Mouse (Mus musculus) megakaryocyte progenitor cell, adult 5-6 weeks (primary cell): ENCODE measurements at regions not wholly inside any gene's neighbourhood (a gene's known extent, or its start where the extent isn't known, plus 50 kb on each side); places are given as distances from the start of the nearest gene placed in this dataset.

Experiments used
- ATAC-seq: replicated peaks from 2 replicates; pipeline ENCODE4 v1.8.0; 2016; ENCODE audit warnings: mild to moderate bottlenecking, moderate TSS enrichment, inconsistent platforms; ENCODE audit not compliant: poor library complexity

DNA sequence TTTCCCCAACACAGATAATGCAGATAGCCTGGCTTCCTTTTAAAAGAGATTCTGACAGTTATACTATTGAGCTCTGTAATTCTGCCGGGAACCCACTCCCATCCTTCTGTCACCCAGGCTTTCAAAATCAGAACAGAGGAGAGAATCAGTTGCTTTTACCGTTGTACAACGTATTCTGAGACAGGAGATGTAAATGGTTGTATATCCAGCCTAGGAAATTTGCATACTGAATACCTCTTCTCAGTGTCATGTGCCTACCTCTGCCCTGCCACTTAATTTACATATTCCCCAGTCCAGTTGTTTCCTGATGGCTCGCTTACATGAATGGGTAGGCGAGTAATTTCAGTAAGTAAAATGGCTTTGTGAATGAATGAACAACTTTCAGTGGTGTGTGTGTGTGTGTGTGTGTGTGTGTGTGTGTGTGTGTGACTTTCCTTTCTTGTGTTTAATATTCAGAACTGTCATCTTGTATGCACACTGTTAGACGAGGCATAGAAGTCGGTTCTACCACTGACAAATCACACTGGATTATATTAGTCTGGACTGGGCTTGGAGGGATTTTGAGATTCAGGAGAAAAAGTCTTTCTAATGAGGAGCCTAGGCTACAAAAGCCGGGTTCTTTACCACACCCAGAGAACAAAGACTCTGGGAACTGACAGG is 282.2 kb upstream of the Cdh6 start:
- no peak for ATAC-seq

DNA sequence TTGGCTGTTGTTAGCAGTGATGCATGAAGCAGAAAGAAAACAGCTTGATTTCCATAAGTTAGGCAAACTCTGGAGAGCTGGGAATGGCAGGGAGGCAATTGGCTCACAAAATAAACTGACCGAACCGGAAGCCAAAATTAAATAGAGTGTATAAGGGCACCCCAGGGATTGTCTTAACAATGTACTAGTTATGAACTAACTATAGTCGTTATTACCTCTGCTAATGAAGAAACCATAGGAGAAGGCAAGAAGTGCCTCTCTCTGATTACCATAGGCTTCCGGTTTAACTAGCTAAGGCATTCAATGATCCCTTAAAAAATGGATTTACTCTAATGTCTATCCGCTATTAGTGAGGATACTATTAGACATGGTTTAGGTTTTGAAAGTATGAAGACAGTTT is 276.9 kb upstream of the Cdh6 start:
- ATAC-seq, result no peak

- no peak for ATAC-seq
Observed at GRCm38 (mm10) chr15:13434608-13435007, 261.1 kb upstream of the Cdh6 start.

GRCm38 (mm10) chr15:13432971-13433370 is 259.5 kb upstream of the Cdh6 start:
- no peak for ATAC-seq

DNA sequence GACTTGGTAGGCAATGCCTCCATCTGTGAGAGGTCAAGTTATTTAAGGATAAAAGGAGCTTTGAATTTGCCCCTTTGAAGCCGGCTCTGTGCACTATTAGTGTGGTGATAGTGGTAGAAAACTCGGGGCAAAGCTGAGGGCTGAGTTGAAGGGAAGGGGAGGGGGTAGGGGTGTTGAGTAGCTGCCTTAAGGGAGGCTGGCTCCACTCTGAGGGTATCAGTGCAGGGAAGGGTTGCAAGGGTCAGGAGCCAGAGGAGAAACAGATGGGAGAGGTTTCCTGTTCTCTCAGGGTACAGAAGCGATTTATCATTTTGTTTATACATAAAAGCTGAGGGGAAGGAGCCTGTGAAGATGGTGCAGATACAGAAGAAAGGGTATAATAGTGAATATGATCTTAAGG is 246.1 kb upstream of the Cdh6 start:
- ATAC-seq, result no peak

DNA sequence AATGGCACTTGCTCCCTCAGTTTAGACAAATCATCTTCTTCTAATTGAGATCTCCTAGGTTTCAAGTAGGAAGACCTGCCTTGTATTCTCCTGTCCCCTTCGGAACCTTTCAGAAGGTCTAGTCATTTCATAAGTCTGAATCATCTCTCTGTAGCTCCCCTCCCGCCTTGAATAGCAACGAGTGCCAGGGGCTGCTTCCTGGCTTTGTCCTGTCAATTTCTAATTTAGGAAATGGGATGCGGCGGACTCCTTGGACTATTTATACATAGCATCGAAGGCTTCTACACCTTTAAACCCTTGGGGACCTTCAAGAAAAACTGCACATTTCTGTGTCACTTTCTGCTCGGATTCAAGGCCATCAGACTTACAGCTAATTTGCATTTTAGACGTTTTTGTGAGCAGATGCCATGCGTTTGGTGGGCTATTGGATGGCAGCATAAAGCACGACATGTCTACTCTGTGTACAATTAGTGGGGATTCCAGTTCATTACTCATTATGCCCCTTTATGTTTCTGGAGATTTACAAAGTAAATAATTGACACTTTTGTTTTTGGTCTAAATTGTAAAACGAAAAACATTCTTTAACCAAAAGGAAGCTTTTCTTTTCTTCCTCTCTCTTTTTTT is 236.7 kb upstream of the Cdh6 start:
- ATAC-seq, result no peak

DNA sequence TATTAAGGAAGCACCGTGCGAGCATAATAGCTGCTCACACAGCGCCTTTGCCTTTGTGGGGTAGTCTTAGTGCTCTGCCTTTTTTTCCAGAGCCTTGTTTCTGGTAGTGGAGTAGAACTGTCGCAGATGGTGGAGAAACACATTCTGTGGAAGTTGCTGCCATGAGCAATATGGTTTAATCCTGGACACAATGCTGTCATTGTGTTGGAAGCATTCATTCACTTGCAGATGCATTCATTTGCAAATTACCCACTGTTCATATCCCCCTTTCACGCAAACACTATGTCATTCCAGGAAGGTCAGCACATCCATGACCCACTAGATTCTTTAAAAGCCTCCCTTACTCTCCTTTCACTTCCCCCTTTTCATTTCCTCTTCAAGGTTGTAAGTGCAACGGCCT is 219.7 kb upstream of the Cdh6 start:
- peak; percentile 96 for ATAC-seq

DNA sequence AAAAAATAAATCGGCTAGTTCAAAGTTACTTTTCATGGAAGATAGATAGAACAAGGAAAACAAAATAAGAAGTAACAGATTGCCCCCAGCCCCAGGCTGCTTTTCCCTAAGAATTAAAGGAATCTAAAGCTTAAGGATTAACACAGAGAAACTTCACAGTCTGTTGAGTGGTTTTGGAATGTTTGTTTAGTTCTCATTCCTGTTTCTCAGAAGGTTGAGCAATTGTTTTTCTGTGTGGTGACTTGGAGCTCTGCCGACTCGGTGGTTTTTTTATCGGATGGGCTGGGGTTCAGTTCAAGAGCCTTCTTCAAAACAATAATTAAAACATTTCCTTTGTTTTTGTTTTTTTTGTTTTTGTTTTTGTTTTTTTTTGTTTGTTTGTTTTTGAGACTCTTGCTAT is 217.9 kb upstream of the Cdh6 start:
- no peak for ATAC-seq

- no peak for ATAC-seq
Observed at GRCm38 (mm10) chr15:13384815-13385214, 211.3 kb upstream of the Cdh6 start.

DNA sequence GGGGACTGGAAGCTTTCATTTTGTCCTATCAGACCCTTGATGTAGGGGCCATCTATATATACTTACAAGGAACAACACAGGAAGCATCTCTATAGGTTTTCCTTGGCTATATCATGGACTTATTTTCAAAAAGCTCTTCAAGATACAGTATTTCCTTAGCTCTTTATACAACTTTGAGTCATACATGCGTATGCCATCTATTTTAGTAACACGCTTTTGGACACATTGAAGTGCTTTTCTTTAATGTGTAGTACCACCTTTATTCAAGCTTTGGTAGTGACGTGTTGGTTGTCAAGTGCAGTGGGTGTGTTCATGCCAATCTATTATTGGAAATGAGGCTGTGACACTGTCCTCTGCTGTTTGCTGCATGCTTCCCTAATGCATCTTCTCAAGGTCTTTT is 202.1 kb upstream of the Cdh6 start:
- no peak for ATAC-seq

DNA sequence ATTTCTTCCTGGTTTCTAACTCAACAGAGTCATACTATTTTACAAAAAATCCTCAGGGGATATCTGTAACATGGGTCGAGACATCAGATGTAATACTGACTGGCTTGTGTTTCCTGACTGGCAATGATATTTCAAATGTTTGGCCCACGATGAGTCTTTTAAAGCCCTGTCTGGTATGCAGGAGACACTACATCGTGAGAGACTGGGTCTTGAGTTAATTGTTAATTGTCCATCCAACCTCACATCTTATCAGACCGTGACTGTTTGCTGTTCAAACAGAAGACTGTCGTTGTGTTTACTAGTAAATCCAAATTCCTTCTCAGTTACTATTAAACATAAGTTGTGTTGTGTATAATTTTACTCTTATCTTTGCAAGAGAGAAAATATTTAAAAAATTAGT is 195.3 kb upstream of the Cdh6 start:
- no peak for ATAC-seq

GRCm38 (mm10) chr15:13367291-13367954 is 193.9 kb upstream of the Cdh6 start:
- no peak for ATAC-seq

GRCm38 (mm10) chr15:13366606-13367005 is 193.1 kb upstream of the Cdh6 start:
- no peak for ATAC-seq

DNA sequence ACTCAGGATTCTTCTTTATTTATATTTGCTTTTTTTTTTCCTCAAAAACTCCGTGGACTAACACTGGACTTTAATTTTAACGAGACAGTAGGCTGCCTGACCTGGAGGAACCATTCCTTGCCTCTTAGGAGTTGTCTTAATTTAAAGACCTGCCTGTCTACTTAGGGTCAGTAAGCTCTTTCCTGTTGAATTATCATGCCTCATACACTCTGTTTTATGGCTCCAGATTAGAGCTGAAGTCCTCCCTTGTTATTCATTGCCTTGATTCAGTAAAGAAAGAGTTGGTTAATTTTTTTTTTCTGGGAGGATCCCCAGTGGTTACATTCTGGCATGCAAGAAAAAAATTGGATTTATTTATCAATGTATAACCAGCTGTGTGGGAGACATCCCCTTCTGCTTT is 187.3 kb upstream of the Cdh6 start:
- ATAC-seq, result no peak

- no peak for ATAC-seq
Observed at GRCm38 (mm10) chr15:13359026-13359425, 185.6 kb upstream of the Cdh6 start.

GRCm38 (mm10) chr15:13350321-13350720 is 176.8 kb upstream of the Cdh6 start:
- no peak for ATAC-seq

DNA sequence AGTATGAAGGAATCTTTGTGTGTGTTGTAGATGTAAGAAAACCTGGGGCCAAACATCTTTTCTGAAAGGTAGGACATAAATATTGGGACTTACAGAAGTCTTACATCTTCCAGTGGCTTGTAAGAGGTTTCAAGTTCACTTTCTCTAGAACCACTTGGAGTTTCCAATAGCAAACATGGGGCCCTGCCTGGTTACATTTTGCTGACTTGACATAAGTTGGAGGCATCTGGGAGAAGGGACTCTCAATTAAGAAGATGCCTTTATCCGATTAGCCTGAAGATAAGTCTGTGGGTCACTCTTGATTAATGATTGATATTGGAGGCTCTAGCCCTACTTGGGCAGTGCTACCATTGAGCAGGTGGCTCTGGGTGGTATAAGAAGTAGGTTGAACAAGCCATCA is 162.9 kb upstream of the Cdh6 start:
- no peak for ATAC-seq

- ATAC-seq, result no peak
Observed at GRCm38 (mm10) chr15:13324439-13324838, 151.0 kb upstream of the Cdh6 start.

- ATAC-seq, result no peak
Observed at GRCm38 (mm10) chr15:13320599-13321348, 147.3 kb upstream of the Cdh6 start.

- ATAC-seq, result no peak
Observed at GRCm38 (mm10) chr15:13304562-13304961, 131.1 kb upstream of the Cdh6 start.

DNA sequence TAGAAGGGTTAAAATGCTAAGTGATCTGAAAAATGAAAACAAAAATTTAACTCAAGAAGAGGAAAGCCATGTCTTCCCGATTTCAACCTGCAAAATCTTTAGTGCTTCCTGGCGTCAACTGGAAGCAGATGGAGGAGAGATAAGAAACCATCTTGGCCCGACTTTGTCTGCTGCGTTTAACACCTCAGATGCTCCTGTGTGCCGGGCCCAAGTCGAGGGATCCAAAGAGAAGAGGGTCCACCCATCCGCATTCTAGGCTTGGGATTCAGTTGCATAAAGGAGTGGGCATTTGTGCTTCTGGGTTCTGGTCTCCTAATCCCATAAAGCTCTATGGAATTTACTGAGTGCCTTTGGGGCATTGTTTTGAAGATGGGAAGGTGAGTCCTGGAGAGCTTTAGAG is 130.0 kb upstream of the Cdh6 start:
- no peak for ATAC-seq

- ATAC-seq, result no peak
Observed at GRCm38 (mm10) chr15:13302672-13303071, 129.2 kb upstream of the Cdh6 start.
